Mouse (Mus musculus) neural tube, embryonic 15.5 days (tissue): Measurements from ENCODE around the gene Ube2s. TPM values are rescaled to one million over a fixed set of nuclear protein-coding genes. Genes with fewer than 3 reads are reported as not detected.
A peak's percentile ranks its signal among the peaks of the same experiment; 100 is the strongest.

ENCODE experiments used
- ATAC-seq: fragments of 200-750 bp; cut with Nextera tagmentation; 2 replicates; pipeline ENCODE4 v1.8.0; 2017; ENCODE audit warnings: mild to moderate bottlenecking, moderate TSS enrichment, moderate library complexity; ENCODE audit not compliant: low FRiP score
- H3K27ac ChIP-seq: fragments of 300-500 bp; sonication (generic); replicated peaks from 2 replicates; pipeline ENCODE4 v1.5.1; 2015; ENCODE audit warnings: mild to moderate bottlenecking, inconsistent platforms
- H3K27me3 ChIP-seq: fragments of 300-500 bp; sonication (generic); replicated peaks from 2 replicates; pipeline ENCODE4 v1.6.1; 2015; ENCODE audit warnings: inconsistent platforms
- H3K36me3 ChIP-seq: fragments of 300-500 bp; sonication (generic); 2 replicates; pipeline ENCODE4 v1.6.1; 2015; ENCODE audit warnings: inconsistent platforms
- H3K4me1 ChIP-seq: fragments of 300-500 bp; sonication (generic); 2 replicates; pipeline ENCODE4 v1.6.1; 2015; ENCODE audit warnings: inconsistent platforms
- H3K4me2 ChIP-seq: fragments of 300-500 bp; sonication (generic); 2 replicates; pipeline ENCODE4 v1.6.1; 2015; ENCODE audit warnings: inconsistent platforms, mild to moderate bottlenecking, moderate library complexity
- H3K4me3 ChIP-seq: fragments of 300-500 bp; sonication (generic); replicated peaks from 2 replicates; pipeline ENCODE4 v1.5.1; 2015; ENCODE audit warnings: mild to moderate bottlenecking, inconsistent platforms
- H3K9ac ChIP-seq: fragments of 300-500 bp; sonication (generic); replicated peaks from 2 replicates; pipeline ENCODE4 v1.6.1; 2015; ENCODE audit warnings: mild to moderate bottlenecking, inconsistent platforms
- H3K9me3 ChIP-seq: fragments of 300-500 bp; sonication (generic); replicated peaks from 2 replicates; pipeline ENCODE4 v1.6.1; 2016; ENCODE audit warnings: inconsistent platforms
- WGBS: fragments of 180-500 bp; shearing (Covaris S2); methylation state at CpG from one replicate; pipeline ENCODE4 v1.1.7; 2015; ENCODE audit warnings: mixed read lengths; 5-methylcytosine and 5-hydroxymethylcytosine counted together
- polyA plus RNA-seq: library from polyadenylated mRNA; unstranded; fragments of >200 nt; fragmentation: Nextera tagmentation; extraction: Ambion mirVana; gene quantifications from 2 replicates; pipeline ENCODE4 v1.2.1, GENCODE M21; 2015

Ube2s gene
- polyA plus RNA-seq, 1 experiment from 2014 or later: 252 TPM

DNA sequence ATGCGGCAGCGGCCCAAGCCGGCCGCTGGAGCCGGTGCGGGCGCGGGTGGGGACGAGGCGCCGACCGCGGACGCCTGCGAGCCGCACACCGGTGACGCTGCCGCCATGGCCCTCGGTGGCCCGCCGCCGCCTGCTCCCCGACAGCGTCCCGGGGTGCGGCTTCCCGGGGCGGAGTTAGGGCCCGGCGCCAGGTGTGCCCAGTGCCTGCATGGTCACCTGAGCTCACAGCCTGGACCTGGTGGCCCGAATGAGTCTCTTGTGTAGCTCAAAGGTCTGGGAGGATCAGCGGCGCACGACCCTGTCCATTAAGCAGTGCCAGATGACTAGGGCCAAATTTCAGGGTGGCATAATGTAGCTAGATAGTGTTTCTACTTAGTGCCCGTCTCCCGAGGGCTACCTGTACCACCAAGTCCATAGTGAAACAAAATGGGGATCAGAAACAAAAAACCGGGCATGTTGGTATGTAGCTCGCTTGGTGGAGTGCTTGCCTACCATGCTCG, 22.9 kb downstream of the Ube2s start, which contains the start of gene Tmem238:
TSS of gene Tmem238 (minus strand) at position 221 of the 500 bp plus-strand sequence.
- peaks cover 15% of the 10 kb centered on the region; the same call in 1 of the 2 replicates for H3K27me3 ChIP-seq
- H3K36me3 ChIP-seq: peaks cover 4% of the 10 kb centered on the region
- WGBS: 9% methylated on average over 40 of the region's 40 CpGs
- H3K27ac ChIP-seq: peak within 1 kb of the TSS; percentile 74
- no peaks in the 10 kb centered on the region for H3K9me3 ChIP-seq
- peaks cover 27% of the 10 kb centered on the region for H3K4me1 ChIP-seq
- peak within 1 kb of the TSS; percentile 88 for H3K4me2 ChIP-seq
- peak within 1 kb of the TSS; percentile 68 for H3K9ac ChIP-seq
- no peak for ATAC-seq
- H3K4me3 ChIP-seq: peak within 1 kb of the TSS; percentile 51

DNA sequence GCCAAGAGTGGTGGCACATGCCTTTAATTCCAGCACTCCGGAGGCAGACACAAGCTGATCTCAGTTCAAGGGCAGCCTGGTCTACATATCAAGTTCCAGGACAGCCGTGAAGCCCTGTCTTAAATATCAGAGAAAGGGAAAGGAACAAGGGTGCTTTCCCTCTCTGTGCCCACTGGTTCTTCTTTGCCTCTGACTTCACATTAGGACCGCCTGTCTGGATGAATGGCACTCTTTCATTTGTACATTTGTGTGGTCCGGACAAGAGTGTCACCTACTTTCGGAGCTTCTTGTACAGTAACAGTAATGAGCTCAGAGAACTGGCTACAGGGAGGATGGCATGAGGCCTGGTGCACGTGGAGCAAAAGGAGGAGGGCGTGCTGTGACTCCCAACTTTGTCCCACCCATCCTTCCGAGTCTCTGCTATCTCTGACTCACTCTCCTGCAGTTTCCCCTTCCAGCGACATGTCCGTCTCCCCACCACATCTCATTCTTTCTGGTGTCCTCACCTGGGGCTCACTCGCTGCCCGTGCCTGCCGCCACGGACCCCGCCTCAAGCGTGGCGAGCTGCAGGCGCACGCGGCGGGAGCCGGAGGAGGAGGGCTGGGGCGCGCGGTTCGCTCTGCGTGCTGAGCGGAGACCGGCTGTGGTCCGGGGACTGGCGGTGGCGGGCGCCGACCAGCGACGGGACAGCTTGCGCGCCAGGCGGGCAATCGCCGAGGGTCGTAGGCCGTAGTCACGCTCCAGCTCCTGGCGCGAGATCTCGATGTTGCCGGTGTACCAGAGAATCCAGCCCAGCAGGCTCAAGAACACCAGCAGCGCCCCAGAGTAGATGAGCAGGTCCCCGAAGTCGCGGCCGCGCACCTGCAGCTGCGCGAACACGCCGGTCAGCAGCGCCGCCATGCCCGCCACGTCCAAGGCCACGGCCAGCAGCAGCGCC, 23.6 kb downstream of the Ube2s start:
- ATAC-seq: peak; percentile 33
- Histone ChIP-seq H3K27ac (peak overlapping the region; percentile 74), H3K27me3 (peaks cover 15% of the 10 kb centered on the region; the same call in 1 of the 2 replicates), H3K4me1 (peaks cover 20% of the 10 kb centered on the region), H3K36me3 (no peaks in the 10 kb centered on the region), H3K4me3 (peak overlapping the region; percentile 51), H3K9ac (peak overlapping the region; percentile 68), H3K4me2 (peak overlapping the region; percentile 88), H3K9me3 (no peaks in the 10 kb centered on the region)
- 2% methylated on average over 64 of the region's 64 CpGs for WGBS

- H3K36me3 ChIP-seq: no peaks in the 10 kb centered on the region
- peaks cover 34% of the 10 kb centered on the region for H3K27me3 ChIP-seq
- no peak overlapping the region for H3K9ac ChIP-seq
- peaks cover 6% of the 10 kb centered on the region for H3K4me1 ChIP-seq
- no peak overlapping the region for H3K4me2 ChIP-seq
- no peaks in the 10 kb centered on the region for H3K9me3 ChIP-seq
- no peak overlapping the region for H3K27ac ChIP-seq
- WGBS: 88% methylated on average over 14 of the region's 14 CpGs
- H3K4me3 ChIP-seq: no peak overlapping the region
- ATAC-seq: no peak
Observed at GRCm38 (mm10) chr7:4783667-4784268, 28.6 kb downstream of the Ube2s start.

- H3K27me3 ChIP-seq: peaks cover 44% of the 10 kb centered on the region
- no peak for ATAC-seq
Observed at GRCm38 (mm10) chr7:4782759-4783158, 29.6 kb downstream of the Ube2s start, which contains the start of the genes Il11 and Tmem190. TSS of gene Il11 (minus strand) at chr7:4782859. TSS of gene Tmem190 (plus strand) at chr7:4782937.

DNA sequence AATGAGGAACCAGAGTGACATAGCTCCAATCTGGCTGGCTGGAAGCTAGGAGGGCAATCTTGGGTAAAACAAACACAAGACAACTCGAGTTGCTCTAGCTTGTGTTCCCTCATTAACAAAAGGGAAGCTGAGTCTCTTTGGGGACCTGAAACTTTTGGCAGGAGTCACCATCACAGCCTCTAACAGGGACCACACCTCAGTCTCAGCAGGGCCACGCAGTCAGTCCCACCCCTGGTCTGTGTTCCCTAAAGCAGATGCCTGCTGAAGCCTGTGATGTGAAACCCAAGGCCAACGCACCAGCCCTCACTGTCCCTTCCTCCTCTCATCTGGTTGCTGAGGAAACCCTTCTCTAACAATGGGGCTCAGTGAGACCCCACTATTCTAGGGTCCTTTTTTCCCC, 30.3 kb downstream of the Ube2s start:
- peaks cover 45% of the 10 kb centered on the region for H3K27me3 ChIP-seq

More at GRCm38 (mm10) chr7:4782759-4783158, 29.6 kb downstream of the Ube2s start, which contains the start of the genes Il11 and Tmem190:
- H3K9me3 ChIP-seq: no peaks in the 10 kb centered on the region
- H3K4me1 ChIP-seq: no peaks in the 10 kb centered on the region
- H3K9ac ChIP-seq: no peak within 1 kb of the TSS
- 70% methylated on average over 2 of the region's 2 CpGs for WGBS
- H3K4me3 ChIP-seq: no peak within 1 kb of the TSS
- H3K36me3 ChIP-seq: no peaks in the 10 kb centered on the region
- H3K4me2 ChIP-seq: no peak within 1 kb of the TSS
- no peak within 1 kb of the TSS for H3K27ac ChIP-seq

GRCm38 (mm10) chr7:4779921-4780320, 32.5 kb downstream of the Ube2s start:
- Histone ChIP-seq H3K9me3 (no peaks in the 10 kb centered on the region), H3K4me1 (peaks cover 10% of the 10 kb centered on the region), H3K36me3 (no peaks in the 10 kb centered on the region), H3K27ac (no peak overlapping the region), H3K9ac (no peak overlapping the region), H3K27me3 (peaks cover 64% of the 10 kb centered on the region), H3K4me3 (no peak overlapping the region), H3K4me2 (no peak overlapping the region)
- WGBS: 44% methylated on average over 5 of the region's 5 CpGs
- ATAC-seq: no peak

More for the DNA sequence above, 30.3 kb downstream of the Ube2s start:
- Histone ChIP-seq H3K36me3 (no peaks in the 10 kb centered on the region), H3K4me3 (no peak overlapping the region), H3K9me3 (no peaks in the 10 kb centered on the region), H3K9ac (no peak overlapping the region), H3K4me2 (no peak overlapping the region), H3K4me1 (peaks cover 5% of the 10 kb centered on the region), H3K27ac (no peak overlapping the region)
- no peak for ATAC-seq
- 53% methylated on average over 3 of the region's 3 CpGs for WGBS

DNA sequence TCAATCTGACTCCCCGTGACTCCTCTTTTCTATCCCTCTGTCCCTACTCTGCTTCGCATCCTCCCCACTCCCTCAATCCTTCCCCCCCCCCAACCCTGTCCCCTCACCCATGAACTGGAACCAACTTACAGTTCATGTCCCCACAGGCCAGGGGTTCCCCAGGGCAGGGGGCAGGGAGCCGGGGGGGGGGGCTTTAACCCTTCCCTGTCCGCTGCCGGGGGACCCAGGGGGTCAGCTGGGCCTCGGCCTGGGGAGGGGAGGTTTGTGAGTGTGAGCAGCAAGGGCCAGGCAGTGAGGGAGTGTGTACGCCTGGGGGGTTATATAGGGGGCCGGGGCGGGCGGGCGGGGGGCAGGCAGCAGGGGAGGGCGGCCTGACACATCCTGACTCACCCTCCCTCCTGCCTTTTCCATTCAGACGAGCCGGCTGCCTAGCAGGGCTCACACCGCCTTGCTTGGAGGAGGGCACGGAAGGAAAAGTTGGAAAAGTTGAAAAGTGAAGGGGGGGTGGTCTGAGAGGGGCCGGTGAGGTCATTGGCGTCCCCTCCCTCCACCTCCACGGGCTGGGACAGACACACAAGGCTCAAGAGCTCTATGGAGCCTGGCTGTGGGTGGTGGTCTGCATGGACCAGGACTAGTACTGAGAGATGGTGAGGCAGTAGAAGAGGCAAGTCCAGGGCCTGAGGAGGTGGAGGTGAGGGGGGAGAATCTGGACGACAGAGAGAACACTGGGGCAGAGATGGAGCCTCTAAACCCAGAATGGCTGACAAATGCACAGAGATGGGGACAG, 34.3 kb downstream of the Ube2s start:
- Histone ChIP-seq H3K4me1 (peaks cover 10% of the 10 kb centered on the region), H3K9ac (no peak overlapping the region), H3K27ac (no peak overlapping the region), H3K4me2 (no peak overlapping the region), H3K36me3 (no peaks in the 10 kb centered on the region), H3K9me3 (no peaks in the 10 kb centered on the region), H3K4me3 (no peak overlapping the region), H3K27me3 (peaks cover 72% of the 10 kb centered on the region)
- no peak for ATAC-seq
- WGBS: 4% methylated on average over 14 of the region's 20 CpGs

DNA sequence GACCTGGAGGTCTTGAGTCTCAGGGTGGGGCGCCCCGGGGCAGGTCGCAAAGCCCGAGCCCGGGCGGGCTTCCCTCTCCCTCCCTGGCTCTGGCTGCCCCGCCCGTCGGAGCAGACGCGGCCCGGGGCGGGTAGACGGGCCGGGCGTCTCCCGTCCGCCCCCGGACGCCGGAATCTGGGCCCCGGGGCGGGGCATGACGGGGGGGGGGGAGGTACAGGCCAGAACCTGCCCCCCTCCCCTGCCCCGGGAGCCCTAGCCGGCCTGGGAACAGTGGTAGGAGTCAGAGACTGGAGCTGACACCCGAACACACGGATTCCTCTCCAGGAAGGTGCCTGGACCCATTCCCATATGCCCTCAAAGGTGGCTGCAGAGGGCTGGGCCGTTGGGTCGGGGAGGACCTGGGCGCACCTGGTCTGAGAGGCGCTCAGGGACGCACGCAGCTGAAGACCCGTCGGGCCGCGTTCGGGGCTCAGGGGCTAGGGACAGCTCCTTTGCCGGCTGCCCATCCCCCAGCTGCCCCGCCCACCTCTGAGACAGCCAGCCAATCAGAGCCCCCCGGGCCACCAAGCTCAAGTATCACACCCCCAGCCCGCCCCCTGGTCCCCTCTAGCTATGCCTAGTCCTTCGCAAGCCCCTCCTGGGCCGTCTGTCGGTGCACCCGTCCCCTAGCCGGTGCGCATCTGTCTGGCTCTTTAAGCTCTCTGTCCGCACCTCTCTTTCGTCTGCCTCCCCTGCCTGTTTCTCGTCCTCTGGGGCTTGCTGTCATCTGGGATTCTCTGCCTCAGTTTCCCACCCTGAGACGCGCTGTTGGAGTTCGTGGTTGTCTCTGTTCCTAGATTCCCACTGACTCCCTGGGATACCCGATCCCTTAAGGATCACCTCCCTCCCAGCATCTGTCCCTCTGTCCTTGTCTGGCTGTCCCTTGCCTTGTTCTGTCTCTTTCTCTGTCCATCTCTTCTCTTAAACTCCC, 35.2 kb downstream of the Ube2s start:
- Histone ChIP-seq H3K36me3 (no peaks in the 10 kb centered on the region), H3K9me3 (no peaks in the 10 kb centered on the region), H3K4me3 (peak overlapping the region; percentile 37), H3K27ac (no peak overlapping the region), H3K27me3 (peaks cover 72% of the 10 kb centered on the region), H3K4me2 (peak overlapping the region; percentile 54), H3K4me1 (peaks cover 10% of the 10 kb centered on the region), H3K9ac (peak overlapping the region; percentile 33)
- peak; percentile 79 for ATAC-seq
- WGBS: 2% methylated on average over 52 of the region's 56 CpGs

GRCm38 (mm10) chr7:4776131-4776530, 36.3 kb downstream of the Ube2s start:
- H3K9me3 ChIP-seq: no peaks in the 10 kb centered on the region
- H3K4me2 ChIP-seq: no peak overlapping the region
- H3K4me3 ChIP-seq: no peak overlapping the region
- no peaks in the 10 kb centered on the region for H3K36me3 ChIP-seq
- peaks cover 10% of the 10 kb centered on the region for H3K4me1 ChIP-seq
- 53% methylated on average over 10 of the region's 10 CpGs for WGBS
- no peak overlapping the region for H3K9ac ChIP-seq
- H3K27ac ChIP-seq: no peak overlapping the region
- peaks cover 69% of the 10 kb centered on the region for H3K27me3 ChIP-seq
- no peak for ATAC-seq

- 78% methylated on average over 3 of the region's 5 CpGs for WGBS
- Histone ChIP-seq H3K36me3 (no peaks in the 10 kb centered on the region), H3K9me3 (no peaks in the 10 kb centered on the region), H3K4me2 (no peak within 1 kb of the TSS), H3K4me3 (no peak within 1 kb of the TSS), H3K27me3 (peaks cover 24% of the 10 kb centered on the region), H3K27ac (no peak within 1 kb of the TSS), H3K4me1 (no peaks in the 10 kb centered on the region), H3K9ac (no peak within 1 kb of the TSS)
- no peak for ATAC-seq
Observed at GRCm38 (mm10) chr7:4771202-4771601, 41.2 kb downstream of the Ube2s start, which contains the start of gene Fam71e2. TSS of gene Fam71e2 (minus strand) at chr7:4771302.
